Mouse (Mus musculus) cerebellum, adult 2 months (tissue): Measurements from ENCODE around the gene Akap2.

Source experiments
- CTCF ChIP-seq: fragments of 200-500 bp; IDR thresholded peaks from 2 replicates; pipeline ENCODE4 v1.5.1; 2011; ENCODE audit warnings: low read depth, mild to moderate bottlenecking, control low read depth, low read length, moderate library complexity, borderline replicate concordance; ENCODE audit not compliant: insufficient read depth
- POLR2A ChIP-seq: fragments of 200-500 bp; IDR thresholded peaks from 2 replicates; pipeline ENCODE4 v1.6.1; 2011; ENCODE audit warnings: low read length, control low read depth, borderline replicate concordance; ENCODE audit not compliant: insufficient read depth

DNA sequence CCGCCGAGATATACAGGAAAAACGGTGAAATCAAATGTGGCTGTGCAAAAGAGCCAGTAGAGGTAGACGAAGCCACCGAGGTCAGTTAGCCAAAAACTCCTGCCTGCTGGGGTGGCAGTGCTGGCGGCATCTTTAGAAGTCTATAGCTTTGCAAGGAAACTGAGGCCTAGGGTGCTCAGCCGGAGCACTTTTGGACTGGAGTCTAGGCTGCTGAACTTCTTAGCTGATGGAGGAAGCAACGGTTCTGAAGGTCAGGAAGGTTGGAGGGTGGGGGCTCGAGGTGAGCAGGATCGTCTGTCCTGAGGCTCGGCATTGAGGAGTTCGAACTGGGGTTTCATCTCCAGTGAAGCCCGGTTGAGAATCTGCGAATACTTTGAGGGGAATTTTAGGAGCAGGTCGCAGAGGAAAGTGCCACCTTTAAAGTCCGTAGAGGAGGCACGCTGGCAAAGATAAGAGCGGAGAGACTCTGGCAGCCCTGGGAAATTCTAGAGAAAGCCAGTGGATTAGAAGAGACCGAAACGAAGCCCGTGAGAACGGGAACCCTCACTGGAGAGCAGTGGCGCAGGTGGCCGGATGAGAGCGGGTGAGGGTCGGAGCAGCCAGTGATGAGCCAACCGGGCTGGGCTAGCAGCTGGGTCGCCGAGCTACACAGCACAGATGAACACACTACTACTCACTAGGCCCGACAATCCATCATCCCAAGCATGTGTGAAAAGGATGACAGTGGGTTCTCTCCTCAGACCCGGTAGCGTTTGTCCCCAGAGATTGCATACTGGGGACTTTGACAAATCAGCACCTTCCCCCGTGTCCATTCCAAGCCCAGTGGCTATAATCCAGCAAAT is 65.3 kb downstream of the Akap2 start:
- TF ChIP-seq CTCF = no peak
- no peak for TF ChIP-seq POLR2A
